Mouse (Mus musculus): ENCODE data around the gene Ubtf. TPM values are rescaled to one million over a fixed set of nuclear protein-coding genes. Genes with fewer than 3 reads are reported as not detected.
"Not testable (repeated sequence)": the region's sequence is repeated elsewhere in the genome, so short reads cannot be mapped to it uniquely, and the experiment has no call there.

The Ubtf gene
- 100 to 1,000 TPM; 106 to 122 (median 120) TPM for total RNA-seq (2022)

- DNase-seq (ENCODE audit: low spot score in 2 of 2): peak; percentile 79
Measured at GRCm38 (mm10) chr11:102319410-102319792, at the start of gene Ubtf. TSS of gene Ubtf (minus strand) at chr11:102319742.

GRCm38 (mm10) chr11:102369263-102369662, 49.7 kb upstream of the Ubtf start:
- DNase-seq (ENCODE audit: low spot score in 2 of 2): no peak

- no peak for DNase-seq (ENCODE audit: low spot score in 2 of 2)
Measured at GRCm38 (mm10) chr11:102368347-102368746, 48.8 kb upstream of the Ubtf start.

GRCm38 (mm10) chr11:102367504-102368280, 48.1 kb upstream of the Ubtf start:
- no peak for DNase-seq (ENCODE audit: low spot score in 2 of 2)

- DNase-seq (ENCODE audit: low spot score in 2 of 2): not testable (repeated sequence)
Measured at GRCm38 (mm10) chr11:102366103-102366502, 46.6 kb upstream of the Ubtf start, which contains the start of gene Slc4a1. TSS of gene Slc4a1 (minus strand) at chr11:102366203.

- no peak for DNase-seq (ENCODE audit: low spot score in 2 of 2)
Measured at GRCm38 (mm10) chr11:102365699-102366098, 46.2 kb upstream of the Ubtf start.

- no peak for DNase-seq (ENCODE audit: low spot score in 2 of 2)
Measured at GRCm38 (mm10) chr11:102364570-102365371, 45.2 kb upstream of the Ubtf start.

GRCm38 (mm10) chr11:102363623-102364022, 44.1 kb upstream of the Ubtf start:
- no peak for DNase-seq (ENCODE audit: low spot score in 2 of 2)

- no peak for DNase-seq (ENCODE audit: low spot score in 2 of 2)
Measured at GRCm38 (mm10) chr11:102361776-102362495, 42.4 kb upstream of the Ubtf start.

GRCm38 (mm10) chr11:102358365-102358764, 38.8 kb upstream of the Ubtf start:
- DNase-seq (ENCODE audit: low spot score in 2 of 2): no peak

- DNase-seq (ENCODE audit: low spot score in 2 of 2): no peak
Measured at GRCm38 (mm10) chr11:102356636-102357350, 37.3 kb upstream of the Ubtf start.

- DNase-seq (ENCODE audit: low spot score in 2 of 2): no peak
Measured at GRCm38 (mm10) chr11:102356190-102356589, 36.6 kb upstream of the Ubtf start.

GRCm38 (mm10) chr11:102355501-102355900, 36.0 kb upstream of the Ubtf start:
- DNase-seq (ENCODE audit: low spot score in 2 of 2): no peak

GRCm38 (mm10) chr11:102353021-102353431, 33.5 kb upstream of the Ubtf start:
- no peak for DNase-seq (ENCODE audit: low spot score in 2 of 2)

GRCm38 (mm10) chr11:102352378-102352777, 32.8 kb upstream of the Ubtf start:
- DNase-seq (ENCODE audit: low spot score in 2 of 2): no peak

GRCm38 (mm10) chr11:102350981-102351523, 31.5 kb upstream of the Ubtf start:
- DNase-seq (ENCODE audit: low spot score in 2 of 2): no peak

GRCm38 (mm10) chr11:102350416-102350815, 30.9 kb upstream of the Ubtf start:
- no peak for DNase-seq (ENCODE audit: low spot score in 2 of 2)

GRCm38 (mm10) chr11:102349189-102349954, 29.8 kb upstream of the Ubtf start:
- DNase-seq (ENCODE audit: low spot score in 2 of 2): no peak

GRCm38 (mm10) chr11:102348771-102349170, 29.2 kb upstream of the Ubtf start:
- no peak for DNase-seq (ENCODE audit: low spot score in 2 of 2)

- DNase-seq (ENCODE audit: low spot score in 2 of 2): no peak
Measured at GRCm38 (mm10) chr11:102348101-102348585, 28.6 kb upstream of the Ubtf start.

Data from layer of hippocampus, adult 8-10 months (tissue).